Mouse (Mus musculus): ENCODE measurements around the gene Ap4b1. TPM values are rescaled to one million over a fixed set of nuclear protein-coding genes. Genes with fewer than 3 reads are reported as not detected.

The Ap4b1 gene
- total RNA-seq, 2 experiments from 2014 or later, result 36.1 to 43.6 TPM

DNA sequence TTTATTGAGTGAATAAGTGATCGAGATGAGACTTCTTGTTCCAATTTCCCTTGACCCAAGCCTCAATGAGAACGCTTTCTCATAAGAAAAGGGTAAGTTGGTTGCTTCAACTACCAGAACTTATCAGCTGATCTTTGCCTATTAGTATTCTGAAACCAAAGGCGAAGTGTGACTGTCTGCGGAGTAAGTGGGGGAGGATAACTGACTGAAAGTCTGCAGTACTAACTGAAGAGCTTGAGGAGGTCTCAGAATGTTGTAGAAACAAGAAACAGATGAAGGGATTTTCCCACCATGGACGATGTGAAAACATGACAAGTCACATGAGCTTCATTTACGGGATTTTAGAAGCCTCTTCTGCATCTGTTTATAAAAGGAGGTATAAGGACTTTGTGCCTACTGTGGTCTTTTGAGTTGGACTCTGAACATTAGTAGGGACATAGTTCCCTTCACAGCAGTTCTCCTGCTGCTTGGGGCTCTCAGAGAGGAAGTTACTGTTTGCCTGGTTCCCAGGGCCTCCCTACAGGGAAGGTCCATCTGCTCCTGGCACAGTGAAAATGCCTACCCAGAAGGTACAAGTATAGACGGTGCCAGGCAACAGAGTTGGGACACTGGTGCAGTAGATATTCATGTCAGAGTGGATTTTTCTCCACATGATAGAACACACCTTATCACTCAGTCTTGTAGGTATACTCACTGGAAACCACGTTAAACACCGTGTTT is 41.5 kb downstream of the Ap4b1 start:
- ATAC-seq (replicated peaks; ENCODE audit: low FRiP score, poor library complexity, severe bottlenecking), result no peak

DNA sequence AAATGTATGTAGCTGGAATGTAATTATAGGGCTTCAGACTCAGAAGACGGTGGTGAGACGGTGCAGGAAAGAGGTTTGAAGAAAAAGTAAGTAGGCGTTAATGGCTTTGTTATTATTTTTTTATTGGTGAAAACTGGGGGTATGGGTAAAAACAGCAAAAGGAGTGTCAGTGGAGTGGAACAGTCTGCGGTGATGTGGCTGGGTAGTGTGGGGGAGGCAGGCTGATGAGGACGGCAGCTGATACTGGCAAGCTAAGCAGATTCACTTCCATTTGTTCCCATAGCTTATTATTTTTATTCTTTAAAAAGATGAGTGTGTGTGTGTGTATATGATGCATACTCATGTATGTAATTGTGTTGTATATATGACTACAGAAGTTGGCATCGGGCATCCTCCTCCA is 42.2 kb downstream of the Ap4b1 start:
- no peak for ATAC-seq (replicated peaks; ENCODE audit: low FRiP score, poor library complexity, severe bottlenecking)

DNA sequence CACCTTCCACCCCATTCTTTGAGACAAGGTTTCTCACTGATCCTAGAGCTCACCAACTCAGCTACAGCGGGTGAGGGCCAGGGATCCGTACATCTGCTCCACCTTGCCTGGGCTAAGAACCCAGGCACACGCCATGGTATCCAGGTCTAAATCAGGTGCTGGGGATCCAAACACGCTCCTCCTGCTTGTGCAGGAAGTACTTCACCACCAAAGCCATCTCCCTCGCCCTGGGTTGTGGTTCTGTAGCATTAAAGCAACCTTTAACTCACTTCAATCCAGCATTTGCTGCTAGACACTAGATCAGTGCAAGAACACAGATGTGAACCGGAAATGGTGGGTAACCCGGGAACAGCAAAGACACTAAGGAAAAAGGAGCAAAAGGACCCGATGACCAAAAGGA is 42.6 kb downstream of the Ap4b1 start:
- no peak for ATAC-seq (replicated peaks; ENCODE audit: low FRiP score, poor library complexity, severe bottlenecking)

DNA sequence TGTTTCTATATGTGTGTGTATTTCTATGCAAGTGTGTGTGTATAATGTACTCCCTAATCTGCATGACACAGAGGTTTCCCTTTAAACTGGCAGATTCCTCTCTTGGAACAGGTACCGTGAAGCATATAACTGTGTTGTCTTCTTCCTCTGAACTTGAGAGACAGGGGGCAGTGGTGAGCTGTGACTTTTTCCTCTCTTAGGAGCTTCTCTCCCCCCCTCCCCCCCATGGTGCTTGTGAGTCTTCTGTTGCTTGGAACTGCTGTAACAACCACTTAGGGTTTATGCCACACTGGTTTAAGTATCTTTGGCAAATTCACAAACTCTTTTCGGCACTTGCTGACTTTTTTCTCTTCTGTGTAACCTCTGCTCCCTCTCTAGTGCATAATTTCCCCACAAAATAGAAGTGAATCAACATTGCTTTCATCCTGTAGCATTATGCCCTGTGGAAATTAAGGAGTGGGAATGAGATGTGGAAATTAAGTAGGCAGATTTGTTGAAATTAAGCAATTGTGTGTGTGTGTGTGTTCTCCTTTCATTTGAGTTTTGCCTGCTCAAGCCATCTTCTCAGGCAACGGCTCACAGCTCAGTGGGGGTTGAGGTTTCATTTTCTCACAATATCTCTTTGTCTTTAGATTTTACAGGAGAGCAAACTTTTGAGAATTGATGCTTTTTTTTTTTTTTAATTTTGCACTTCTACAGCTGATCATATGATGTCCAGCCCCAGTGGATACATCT is 43.4 kb downstream of the Ap4b1 start:
- peak; percentile 78 for ATAC-seq (replicated peaks; ENCODE audit: low FRiP score, poor library complexity, severe bottlenecking)

DNA sequence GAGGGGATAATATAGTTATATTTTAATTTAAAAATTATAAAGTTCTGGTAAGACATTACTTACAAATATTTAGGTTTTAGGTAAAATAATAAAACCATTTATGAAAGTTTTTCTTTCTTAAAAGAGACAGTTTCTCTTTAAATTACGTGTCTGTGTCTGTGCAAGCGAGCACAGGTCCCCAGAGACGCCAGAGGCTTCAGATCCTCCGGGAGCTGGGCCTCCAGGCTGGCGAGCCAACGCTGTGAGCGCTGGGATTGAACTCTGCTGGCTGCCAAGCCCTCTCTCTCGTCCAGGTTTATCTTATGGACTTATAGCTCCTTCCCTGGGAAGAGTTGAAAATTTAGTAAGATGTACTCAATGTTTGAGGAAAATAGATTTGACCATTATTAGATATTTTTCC is 44.5 kb downstream of the Ap4b1 start:
- no peak for ATAC-seq (replicated peaks; ENCODE audit: low FRiP score, poor library complexity, severe bottlenecking)

DNA sequence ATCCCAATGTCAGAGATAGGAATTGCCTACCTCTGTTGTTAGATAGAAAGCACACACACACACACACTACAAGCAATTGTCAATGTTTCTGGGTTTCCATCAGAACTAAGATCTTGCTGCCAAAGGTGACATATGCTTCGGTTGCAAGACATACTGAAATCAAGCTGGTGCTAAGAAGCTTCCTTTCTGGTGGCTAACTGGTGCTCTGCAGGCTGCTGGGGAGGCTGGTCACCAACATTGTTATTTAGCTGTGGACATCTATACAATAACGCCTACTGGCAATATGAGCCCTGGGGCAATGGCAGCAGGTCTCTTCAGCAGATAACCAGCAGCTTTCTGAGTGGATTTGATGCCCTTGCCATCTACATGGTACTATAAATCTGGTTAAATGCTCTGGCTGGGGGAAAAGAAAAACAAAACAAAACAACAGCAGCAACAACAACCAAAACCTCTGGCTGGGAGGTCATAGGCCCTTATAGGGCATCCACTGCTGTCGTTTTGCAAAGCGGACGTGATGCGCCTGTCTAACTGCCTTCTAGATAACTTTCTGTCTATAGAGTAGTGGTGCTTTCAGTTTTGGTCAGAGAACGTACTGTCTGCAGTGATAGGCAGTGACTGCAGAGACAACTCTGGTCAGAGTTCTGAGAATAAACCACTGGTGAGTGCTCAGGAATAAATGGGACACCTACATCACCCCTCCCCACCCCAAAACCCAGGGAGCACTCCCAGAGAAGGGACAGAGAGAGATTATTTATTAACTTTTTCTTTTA is 47.9 kb downstream of the Ap4b1 start:
- ATAC-seq (replicated peaks; ENCODE audit: low FRiP score, poor library complexity, severe bottlenecking), result no peak

DNA sequence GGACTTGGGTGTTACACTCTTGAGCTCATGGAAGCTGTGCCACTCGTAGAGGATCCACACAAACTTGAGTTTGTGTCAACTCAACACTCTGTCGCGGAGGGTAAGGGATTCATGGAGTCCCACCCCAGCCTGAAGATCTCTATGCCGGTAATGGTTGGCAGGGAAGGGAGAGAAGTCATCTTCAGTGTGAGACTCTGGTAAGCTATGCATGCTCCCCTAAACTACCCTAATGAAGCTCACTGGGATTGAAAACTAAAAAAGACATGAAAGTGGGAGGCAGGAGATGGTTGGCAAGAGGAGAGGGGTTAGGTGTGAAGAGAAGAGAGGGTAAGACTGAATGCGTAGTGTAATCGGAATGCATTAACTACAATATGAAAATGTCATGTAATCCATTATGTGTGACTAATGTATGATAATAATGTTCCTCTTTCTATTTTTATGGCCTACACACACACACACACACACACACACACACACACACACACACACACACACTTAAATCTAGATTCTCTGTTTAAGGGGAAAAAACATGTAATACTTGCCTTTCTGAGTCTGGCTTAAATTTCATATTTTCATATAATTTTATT is 48.8 kb downstream of the Ap4b1 start:
- no peak for ATAC-seq (replicated peaks; ENCODE audit: low FRiP score, poor library complexity, severe bottlenecking)

DNA sequence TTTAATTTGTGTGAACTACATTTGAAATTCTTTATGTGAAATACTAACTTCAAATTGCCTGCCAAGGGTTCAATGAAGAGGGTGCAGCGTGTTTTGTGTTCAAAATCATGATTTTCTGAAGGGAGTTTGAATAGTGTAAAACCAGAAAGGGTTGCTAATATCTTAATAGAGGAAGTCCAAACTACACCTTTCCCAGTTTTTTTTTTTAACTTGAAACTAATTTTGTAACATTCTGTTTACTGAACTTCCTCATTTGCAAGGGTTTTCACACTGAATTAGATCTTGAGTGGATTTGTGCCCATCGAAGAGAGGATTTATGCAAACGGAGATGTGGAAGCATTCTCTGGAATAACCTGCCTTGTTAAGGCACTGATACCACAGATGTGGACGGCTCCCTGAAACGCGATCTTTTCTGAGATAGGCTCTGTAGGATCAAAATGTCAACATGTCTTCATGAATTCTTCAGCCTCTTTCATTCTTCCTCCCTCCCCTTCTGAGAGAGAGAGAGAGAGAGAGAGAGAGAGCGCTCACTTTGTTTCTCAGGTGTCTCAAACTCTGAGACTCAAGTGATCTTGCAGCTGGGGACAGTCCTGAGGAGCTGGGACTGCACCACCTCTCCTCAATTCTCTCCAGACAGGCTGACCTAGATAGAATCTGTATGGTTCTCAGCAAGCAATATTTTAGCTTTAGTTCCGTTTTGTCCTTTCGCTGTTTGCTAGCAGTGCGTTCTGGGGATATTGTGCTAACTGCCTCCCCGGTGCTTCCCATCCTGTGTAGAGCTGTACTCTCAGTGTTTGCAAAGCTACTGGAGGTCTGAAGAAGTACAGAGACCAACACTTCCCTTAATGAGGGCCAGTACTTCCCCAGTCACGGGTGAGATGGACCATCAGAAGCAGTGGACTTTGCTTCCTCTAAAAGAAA is 49.8 kb downstream of the Ap4b1 start, which contains the start of gene Ptpn22:
Gene Ptpn22 (plus strand): TSS at position 915 of the 921 bp plus-strand sequence.
- peak; percentile 55 for ATAC-seq (replicated peaks; ENCODE audit: low FRiP score, poor library complexity, severe bottlenecking)

DNA sequence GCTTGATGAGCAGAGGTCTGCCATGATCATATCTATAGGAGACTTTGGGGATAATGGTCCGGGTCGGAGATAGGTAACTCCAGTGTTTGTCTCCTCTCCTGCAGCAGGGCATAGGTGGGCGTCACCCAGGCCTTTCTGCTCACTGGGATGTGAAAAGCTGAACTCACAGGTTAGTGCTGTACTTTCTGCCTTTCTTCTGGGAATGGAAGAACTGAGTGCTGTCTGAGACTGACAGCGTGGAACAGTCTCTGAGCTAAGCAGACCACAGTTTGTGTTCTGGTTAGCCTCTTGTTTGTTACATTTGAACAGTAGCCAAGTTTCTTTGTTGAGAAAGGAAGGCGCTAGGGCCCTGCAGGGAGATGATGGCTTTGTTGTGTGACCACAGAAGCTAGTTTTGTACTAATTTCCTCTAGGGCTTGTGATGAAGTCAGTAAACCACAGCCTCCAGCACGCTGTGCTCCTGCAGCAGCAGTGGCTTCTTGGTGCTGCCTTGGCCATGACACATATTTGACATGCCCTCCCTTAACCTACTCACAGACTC is 50.6 kb downstream of the Ap4b1 start:
- peak; percentile 57 for ATAC-seq (replicated peaks; ENCODE audit: low FRiP score, poor library complexity, severe bottlenecking)

DNA sequence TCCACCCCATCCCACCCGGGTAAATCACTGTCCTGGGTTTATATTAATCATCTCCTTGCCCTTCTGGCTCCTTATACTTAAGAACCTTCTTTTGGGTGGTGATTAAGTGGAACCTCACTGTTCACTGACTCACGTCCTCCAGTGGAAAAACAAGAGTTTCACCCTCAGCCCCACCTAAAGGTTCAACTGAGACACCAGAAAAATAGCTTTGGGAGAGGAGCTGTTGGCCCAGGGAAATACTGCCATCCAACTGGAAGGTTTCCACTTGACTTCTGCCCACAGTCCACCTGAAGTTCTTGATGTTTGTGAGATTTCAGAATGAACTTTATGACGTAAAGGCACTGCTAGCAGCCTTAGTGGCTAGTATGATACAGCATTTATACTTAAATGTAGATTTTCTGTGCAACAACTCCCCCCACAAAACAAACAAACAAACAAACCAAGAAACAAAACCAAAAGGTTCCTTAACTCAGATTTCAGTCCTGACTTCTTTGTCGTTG is 53.5 kb downstream of the Ap4b1 start:
- ATAC-seq (replicated peaks; ENCODE audit: low FRiP score, poor library complexity, severe bottlenecking), result no peak

DNA sequence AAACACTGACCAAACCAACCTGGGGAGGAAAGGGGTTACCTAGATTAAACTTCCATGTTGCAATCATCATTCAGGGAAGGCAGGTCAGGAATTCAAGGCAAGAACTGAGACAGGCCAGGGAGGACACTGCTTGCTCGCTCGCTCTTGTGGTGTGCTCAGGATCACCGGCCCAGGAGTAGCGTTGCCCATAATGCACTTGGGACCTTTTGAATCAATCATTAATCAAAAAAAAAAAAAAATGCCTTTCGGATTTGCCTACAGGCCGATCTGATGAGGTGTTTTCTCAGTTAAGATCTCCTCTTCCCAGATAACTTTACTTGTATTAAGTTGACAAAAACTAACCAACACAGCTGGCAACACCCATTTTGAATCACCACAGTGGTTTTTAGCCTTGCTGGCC is 54.9 kb downstream of the Ap4b1 start:
- no peak for ATAC-seq (replicated peaks; ENCODE audit: low FRiP score, poor library complexity, severe bottlenecking)

DNA sequence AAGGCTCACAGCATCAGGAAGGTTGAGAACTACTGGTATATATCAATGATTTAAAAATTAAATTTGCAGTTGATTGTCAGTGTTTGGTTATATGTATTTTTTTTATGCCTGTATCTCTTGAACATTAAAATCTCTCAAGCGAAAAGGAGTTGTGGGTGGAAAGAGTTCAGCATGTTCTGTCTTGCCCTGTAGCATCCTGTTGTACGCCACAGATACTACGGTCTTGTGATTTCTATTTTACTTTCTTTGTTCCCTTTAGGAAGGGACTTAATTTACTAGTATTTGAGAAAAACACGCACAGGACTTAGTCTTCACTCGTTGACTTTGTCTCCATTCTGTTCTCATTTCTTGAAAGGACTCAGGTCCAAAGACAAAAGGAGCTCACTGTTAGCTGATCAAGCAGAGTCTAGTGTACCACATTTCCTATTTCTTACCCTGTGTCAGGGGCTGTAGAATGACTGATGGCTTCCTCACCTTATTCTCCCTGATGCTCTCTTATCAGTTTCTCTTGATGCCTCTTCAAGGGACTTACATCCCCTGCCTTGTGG is 58.2 kb downstream of the Ap4b1 start:
- no peak for ATAC-seq (replicated peaks; ENCODE audit: low FRiP score, poor library complexity, severe bottlenecking)

DNA sequence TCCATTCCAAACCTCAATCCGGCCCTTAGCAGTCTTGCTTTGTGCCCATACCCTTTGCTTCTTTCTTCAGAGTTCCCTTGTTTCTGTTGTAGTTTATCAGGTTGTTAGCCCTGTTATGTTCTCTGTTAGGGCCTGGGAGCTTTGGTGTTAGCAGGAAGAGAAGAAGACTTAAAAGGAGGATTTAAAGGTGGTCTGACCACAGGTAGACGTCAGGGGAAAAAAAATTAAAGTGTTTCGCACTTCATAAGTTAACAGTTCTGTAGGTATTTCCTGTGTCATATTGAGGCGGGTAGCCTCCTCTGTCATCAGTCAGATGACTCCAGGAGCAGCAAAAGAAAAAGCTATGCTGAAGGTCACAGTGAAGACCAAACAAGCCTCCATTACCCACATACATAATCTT is 58.7 kb downstream of the Ap4b1 start:
- ATAC-seq (replicated peaks; ENCODE audit: low FRiP score, poor library complexity, severe bottlenecking), result no peak

Other genes starting within 250 kb of the Ap4b1 start
- not detected in 2 replicates for gene Syt6, start 234.3 kb upstream of the Ap4b1 start, total RNA-seq (2015; ENCODE audit: low replicate concordance)
- gene Syt6, start 234.3 kb upstream of the Ap4b1 start, total RNA-seq (2017; ENCODE audit: low replicate concordance), result 1.4 TPM in 1 of 2 replicates, not detected in the other
- 0.72 and 5.4 TPM in 2 replicates for gene Atg4a-ps, start 163.5 kb upstream of the Ap4b1 start, total RNA-seq (2015; ENCODE audit: low replicate concordance)
- 4.6 and 6.9 TPM in 2 replicates for gene Atg4a-ps, start 163.5 kb upstream of the Ap4b1 start, total RNA-seq (2017; ENCODE audit: low replicate concordance)
- 1.4 and 1.7 TPM in 2 replicates for gene Olfml3, start 71.5 kb upstream of the Ap4b1 start, total RNA-seq (2015; ENCODE audit: low replicate concordance)
- 0.64 and 0.91 TPM in 2 replicates for gene Olfml3, start 71.5 kb upstream of the Ap4b1 start, total RNA-seq (2017; ENCODE audit: low replicate concordance)
- not detected in 2 replicates for gene Gm10964, start 70.2 kb upstream of the Ap4b1 start, total RNA-seq (2015; ENCODE audit: low replicate concordance)
- gene Gm10964, start 70.2 kb upstream of the Ap4b1 start, total RNA-seq (2017; ENCODE audit: low replicate concordance), result not detected in 2 replicates
- gene Hipk1, start 18.0 kb upstream of the Ap4b1 start, total RNA-seq (2015; ENCODE audit: low replicate concordance), result 303 and 379 TPM in 2 replicates
- 286 and 299 TPM in 2 replicates for gene Hipk1, start 18.0 kb upstream of the Ap4b1 start, total RNA-seq (2017; ENCODE audit: low replicate concordance)
- gene Dclre1b, start 76 bp upstream of the Ap4b1 start, total RNA-seq (2015; ENCODE audit: low replicate concordance), result 14.3 and 22.0 TPM in 2 replicates
- gene Dclre1b, start 76 bp upstream of the Ap4b1 start, total RNA-seq (2017; ENCODE audit: low replicate concordance), result 13.4 and 23.0 TPM in 2 replicates
- 3.2 and 21.4 TPM in 2 replicates for gene Gm43064, start 53 bp downstream of the Ap4b1 start, total RNA-seq (2015; ENCODE audit: low replicate concordance)
- gene Gm43064, start 53 bp downstream of the Ap4b1 start, total RNA-seq (2017; ENCODE audit: low replicate concordance), result 7.6 TPM in 1 of 2 replicates, not detected in the other
- gene Bcl2l15, start 23.1 kb downstream of the Ap4b1 start, total RNA-seq (2015; ENCODE audit: low replicate concordance), result 5.4 and 12.3 TPM in 2 replicates
- 1.7 and 5.3 TPM in 2 replicates for gene Bcl2l15, start 23.1 kb downstream of the Ap4b1 start, total RNA-seq (2017; ENCODE audit: low replicate concordance)
- gene Ptpn22, start 50.3 kb downstream of the Ap4b1 start, total RNA-seq (2015; ENCODE audit: low replicate concordance), result 19.7 and 32.1 TPM in 2 replicates
- 10.3 and 10.7 TPM in 2 replicates for gene Ptpn22, start 50.3 kb downstream of the Ap4b1 start, total RNA-seq (2017; ENCODE audit: low replicate concordance)
- gene Rsbn1, start 104.6 kb downstream of the Ap4b1 start, total RNA-seq (2015; ENCODE audit: low replicate concordance), result 27.4 and 38.6 TPM in 2 replicates
- gene Rsbn1, start 104.6 kb downstream of the Ap4b1 start, total RNA-seq (2017; ENCODE audit: low replicate concordance), result 35.8 and 36.2 TPM in 2 replicates
- 3.4 and 13.3 TPM in 2 replicates for gene Phtf1, start 158.6 kb downstream of the Ap4b1 start, total RNA-seq (2015; ENCODE audit: low replicate concordance)
- 5.6 and 20.7 TPM in 2 replicates for gene Phtf1, start 158.6 kb downstream of the Ap4b1 start, total RNA-seq (2017; ENCODE audit: low replicate concordance)